Mouse (Mus musculus) adrenal gland, adult 18-20 months (tissue): ENCODE results near the gene Pms2. TPM values are rescaled to one million over a fixed set of nuclear protein-coding genes. Genes with fewer than 3 reads are reported as not detected.

Experiments
- DNase-seq, 2 experiments: peaks; one replicate each; pipeline ENCODE4 v3.0.0; 2021 to 2022; ENCODE audit warnings: low spot score in 2 of 2
- long read RNA-seq, 2 experiments: library from polyadenylated mRNA; stranded (forward); transcript quantifications; one replicate each; pipeline ENCODE4 v2.0.0; 2021
- total RNA-seq, 2 experiments: library from RNA; stranded (reverse); gene quantifications; 1 replicate in 1 of 2; 2 replicates in 1 of 2; pipeline ENCODE4 v1.2.3; 2021

Pms2 gene
- 1 to 10 TPM; 7.1 to 7.5 TPM for total RNA-seq
- long read RNA-seq, experiment 1, full-length matches to known transcripts: 6 of 7 reads
- long read RNA-seq, experiment 1, partial matches to known transcripts: 0 of 7 reads
- long read RNA-seq, experiment 1, other reads (novel, unspliced or antisense): 1 of 7 reads
- long read RNA-seq, experiment 2, full-length matches to known transcripts: 10 of 14 reads
- long read RNA-seq, experiment 2, partial matches to known transcripts: 1 of 14 reads
- long read RNA-seq, experiment 2, other reads (novel, unspliced or antisense): 3 of 14 reads

GRCm38 (mm10) chr5:143909417-143910400 lies at the start of gene Pms2, which contains the start of gene Aimp2:
TSS of gene Pms2 (plus strand) at chr5:143909964.
TSS of gene Aimp2 (minus strand) at chr5:143909847.
- DNase-seq: peak; percentile 87 to 88

- DNase-seq: no peak
Measured at GRCm38 (mm10) chr5:143871547-143872169, 38.1 kb upstream of the Pms2 start.

GRCm38 (mm10) chr5:143874571-143874970 lies 35.2 kb upstream of the Pms2 start:
- DNase-seq: no peak

- no peak for DNase-seq
Measured at GRCm38 (mm10) chr5:143885274-143885673, 24.5 kb upstream of the Pms2 start.

- no peak for DNase-seq
Measured at GRCm38 (mm10) chr5:143890741-143891140, 19.0 kb upstream of the Pms2 start.

GRCm38 (mm10) chr5:143892255-143892886 lies 17.4 kb upstream of the Pms2 start:
- no peak for DNase-seq

GRCm38 (mm10) chr5:143893396-143893795 lies 16.4 kb upstream of the Pms2 start:
- DNase-seq: no peak

GRCm38 (mm10) chr5:143897635-143898330 lies 12.0 kb upstream of the Pms2 start, which contains the start of gene Ankrd61:
TSS of gene Ankrd61 (minus strand) at chr5:143897685.
- no peak for DNase-seq

GRCm38 (mm10) chr5:143902111-143902510 lies 7.7 kb upstream of the Pms2 start:
- no peak for DNase-seq

- DNase-seq: no peak
Measured at GRCm38 (mm10) chr5:143903813-143904212, 6.0 kb upstream of the Pms2 start.

- DNase-seq: no peak
Measured at GRCm38 (mm10) chr5:143906429-143906828, 3.3 kb upstream of the Pms2 start.

- no peak for DNase-seq
Measured at GRCm38 (mm10) chr5:143908926-143909325, 838 bp upstream of the Pms2 start.

- DNase-seq: no peak
Measured at GRCm38 (mm10) chr5:143916221-143916620, 6.5 kb downstream of the Pms2 start.

GRCm38 (mm10) chr5:143917418-143917817 lies 7.7 kb downstream of the Pms2 start:
- DNase-seq: peak; percentile 29 to 43

- DNase-seq: no peak
Measured at GRCm38 (mm10) chr5:143918120-143918519, 8.4 kb downstream of the Pms2 start.

- no peak for DNase-seq
Measured at GRCm38 (mm10) chr5:143924781-143925452, 15.2 kb downstream of the Pms2 start.

- DNase-seq: no peak
Measured at GRCm38 (mm10) chr5:143927875-143928274, 18.1 kb downstream of the Pms2 start, which contains the start of gene Gm42421. TSS of gene Gm42421 (plus strand) at chr5:143928175.

GRCm38 (mm10) chr5:143929291-143929690 lies 19.5 kb downstream of the Pms2 start:
- no peak for DNase-seq

GRCm38 (mm10) chr5:143930656-143931055 lies 20.9 kb downstream of the Pms2 start:
- no peak for DNase-seq
